Mouse (Mus musculus) CH12.LX (cell line): ENCODE data around the gene Pawr. TPM values are rescaled to one million over a fixed set of nuclear protein-coding genes. Genes with fewer than 3 reads are reported as not detected.

ENCODE experiments used
- DNase-seq: peaks from one replicate; pipeline ENCODE4 v3.0.0-alpha.2; 2013; ENCODE audit errors: extremely low read depth
- H3K27ac ChIP-seq: 2 replicates; pipeline ENCODE4 v1.5.1; 2012; ENCODE audit warnings: low read depth, mild to moderate bottlenecking, control low read depth, moderate library complexity; ENCODE audit not compliant: insufficient read depth
- H3K27me3 ChIP-seq: replicated peaks from 2 replicates; pipeline ENCODE3; 2012; ENCODE audit warnings: inconsistent platforms
- H3K36me3 ChIP-seq, 2 experiments: replicated peaks in 1 of 2; 2 replicates each; pipeline versions ENCODE3 to v1.6.1; 2012; ENCODE audit warnings: inconsistent platforms in 1 of 2, low read length in 1 of 2, mild to moderate bottlenecking in 1 of 2, mixed read lengths in 1 of 2, moderate library complexity in 1 of 2; ENCODE audit not compliant: control insufficient read depth in 1 of 2, insufficient read depth in 1 of 2
- H3K4me1 ChIP-seq, 2 experiments: 2 replicates each; pipeline ENCODE4 v1.6.1; 2012; ENCODE audit warnings: inconsistent platforms in 1 of 2, moderate library complexity in 1 of 2; ENCODE audit not compliant: insufficient read depth in 2 of 2, control insufficient read depth in 1 of 2
- H3K4me2 ChIP-seq: 2 replicates; pipeline ENCODE4 v1.6.1; 2012; ENCODE audit warnings: low read depth, mild to moderate bottlenecking, control low read depth; ENCODE audit not compliant: poor library complexity, insufficient read depth, severe bottlenecking
- H3K4me3 ChIP-seq, 3 experiments: fragments of 150-350 bp in 1 of 3; sonication (generic) in 1 of 3; replicated peaks in 1 of 3; 2 replicates each; pipeline versions ENCODE3 to v1.5.1; 2011 to 2012; ENCODE audit warnings: low read depth in 2 of 3, low read length in 2 of 3, mild to moderate bottlenecking in 2 of 3, moderate library complexity in 2 of 3, control low read depth in 1 of 3, improper control_type of control experiment in 1 of 3, inconsistent platforms in 1 of 3, mixed read lengths in 1 of 3; ENCODE audit not compliant: poor library complexity in 1 of 3
- H3K79me2 ChIP-seq: replicated peaks from 2 replicates; pipeline ENCODE4 v1.6.1; 2012; ENCODE audit warnings: mild to moderate bottlenecking, moderate library complexity; ENCODE audit not compliant: control insufficient read depth, poor library complexity, insufficient read depth, severe bottlenecking; ENCODE audit errors: extremely low read depth
- H3K9ac ChIP-seq: 2 replicates; pipeline ENCODE4 v1.6.1; 2012; ENCODE audit warnings: low read depth, mild to moderate bottlenecking, control low read depth, moderate library complexity; ENCODE audit not compliant: insufficient read depth
- H3K9me3 ChIP-seq: replicated peaks from 2 replicates; pipeline ENCODE3; 2012; ENCODE audit warnings: low read length, inconsistent platforms, mixed read lengths
- CHD1 ChIP-seq: IDR thresholded peaks from 2 replicates; pipeline ENCODE4 v1.6.1; 2012; ENCODE audit warnings: low read depth, low read length, improper control_type of control experiment, inconsistent platforms
- CHD2 ChIP-seq: IDR thresholded peaks from 2 replicates; pipeline ENCODE4 v1.6.1; 2011; ENCODE audit warnings: low read length, improper control_type of control experiment
- E2F4 ChIP-seq: IDR thresholded peaks from 2 replicates; pipeline ENCODE4 v1.6.1; 2011; ENCODE audit warnings: low read depth, low read length, improper control_type of control experiment; ENCODE audit not compliant: insufficient replicate concordance
- EP300 ChIP-seq: IDR thresholded peaks from 2 replicates; pipeline ENCODE4 v1.6.1; 2011; ENCODE audit warnings: low read length, improper control_type of control experiment
- ETS1 ChIP-seq: conservative IDR thresholded peaks from 2 replicates; pipeline ENCODE4 v1.6.1; 2012; ENCODE audit warnings: low read depth, mild to moderate bottlenecking, inconsistent platforms, low read length, improper control_type of control experiment, moderate library complexity
- IRF4 ChIP-seq: IDR thresholded peaks from 2 replicates; pipeline ENCODE4 v1.6.1; 2014; ENCODE audit warnings: low read depth, mild to moderate bottlenecking, inconsistent platforms, low read length, improper control_type of control experiment
- JUND ChIP-seq: conservative IDR thresholded peaks from 2 replicates; pipeline ENCODE4 v1.6.1; 2011; ENCODE audit warnings: low read depth, low read length, improper control_type of control experiment
- MAFK ChIP-seq: IDR thresholded peaks from 2 replicates; pipeline ENCODE4 v1.6.1; 2011; ENCODE audit warnings: low read length, improper control_type of control experiment; ENCODE audit not compliant: insufficient replicate concordance
- MAX ChIP-seq: IDR thresholded peaks from 2 replicates; pipeline ENCODE4 v1.6.1; 2011; ENCODE audit warnings: low read length, improper control_type of control experiment
- MAZ ChIP-seq: IDR thresholded peaks from 2 replicates; pipeline ENCODE4 v1.6.1; 2012; ENCODE audit warnings: low read depth, mild to moderate bottlenecking, inconsistent platforms, low read length, improper control_type of control experiment, moderate library complexity
- MXI1 ChIP-seq: IDR thresholded peaks from 2 replicates; pipeline ENCODE4 v1.6.1; 2011; ENCODE audit warnings: mild to moderate bottlenecking, low read depth, low read length, improper control_type of control experiment
- MYC ChIP-seq: IDR thresholded peaks from 2 replicates; pipeline ENCODE4 v1.6.1; 2011; ENCODE audit warnings: low read depth, mild to moderate bottlenecking, improper control_type of control experiment, low read length
- NRF1 ChIP-seq: IDR thresholded peaks from 2 replicates; pipeline ENCODE4 v1.6.1; 2014; ENCODE audit warnings: low read depth, mild to moderate bottlenecking, inconsistent platforms, low read length, improper control_type of control experiment, moderate library complexity
- POLR2AphosphoS2 ChIP-seq: IDR thresholded peaks from 2 replicates; pipeline ENCODE4 v1.6.1; 2011; ENCODE audit warnings: low read depth, low read length, improper control_type of control experiment
- RAD21 ChIP-seq: IDR thresholded peaks from 2 replicates; pipeline ENCODE4 v1.6.1; 2011; ENCODE audit warnings: low read depth, mild to moderate bottlenecking, low read length, improper control_type of control experiment, moderate library complexity
- SIN3A ChIP-seq: IDR thresholded peaks from 2 replicates; pipeline ENCODE4 v1.6.1; 2012; ENCODE audit warnings: low read length, improper control_type of control experiment, inconsistent platforms
- TBP ChIP-seq: conservative IDR thresholded peaks from 2 replicates; pipeline ENCODE4 v1.6.1; 2011; ENCODE audit warnings: low read depth, low read length, improper control_type of control experiment
- UBTF ChIP-seq: IDR thresholded peaks from 2 replicates; pipeline ENCODE4 v1.6.1; 2012; ENCODE audit warnings: low read depth, mild to moderate bottlenecking, inconsistent platforms, low read length, improper control_type of control experiment, moderate library complexity
- USF1 ChIP-seq: IDR thresholded peaks from 2 replicates; pipeline ENCODE4 v1.6.1; 2014; ENCODE audit warnings: low read depth, mild to moderate bottlenecking, inconsistent platforms, low read length, improper control_type of control experiment
- USF2 ChIP-seq: conservative IDR thresholded peaks from 2 replicates; pipeline ENCODE4 v1.6.1; 2011; ENCODE audit warnings: low read depth, low read length, improper control_type of control experiment
- ZC3H11A ChIP-seq: IDR thresholded peaks from 2 replicates; pipeline ENCODE4 v1.6.1; 2012; ENCODE audit warnings: low read depth, mild to moderate bottlenecking, inconsistent platforms, low read length, improper control_type of control experiment
- ZNF384 ChIP-seq: IDR thresholded peaks from 2 replicates; pipeline ENCODE4 v1.6.1; 2012; ENCODE audit warnings: low read depth, low read length, improper control_type of control experiment, inconsistent platforms
- dilution Hi-C: fragments of 300-500 bp; cut with MboI; formaldehyde crosslinking; loops from 2 replicates; pipeline ENCODE4 v1.14.3; 2020; ENCODE audit warnings: low sequenced_read_pairs; ENCODE audit not compliant: extremely low pct_unique_long_range_greater_than_20kb, extremely low pct_ligation_motif_present
- in situ Hi-C: fragments of 300-500 bp; cut with MboI; formaldehyde crosslinking; loops from 3 replicates; pipeline ENCODE4 v1.14.3; 2019; ENCODE audit warnings: low sequenced_read_pairs, low pct_ligation_motif_present, low pct_unique_long_range_greater_than_20kb, mixed read lengths
- polyA plus RNA-seq: library from polyadenylated mRNA; unstranded; fragments of >175 nt; gene quantifications from 2 replicates; pipeline ENCODE4 v1.2.1, GENCODE M21; 2012; ENCODE audit warnings: low read depth; ENCODE audit not compliant: insufficient read length
- total RNA-seq, 2 experiments: library from RNA; depleted of rRNA; stranded (reverse); fragments of 300-350 nt in 1 of 2; fragments of >200 nt in 1 of 2; gene quantifications; 2 replicates each; pipeline ENCODE4 v1.2.3; 2012 to 2014

The Pawr gene
- total and polyA plus RNA-seq, 3 experiments = not detected

- DNase-seq = no peak
- no peak for TF ChIP-seq UBTF
- no peak for TF ChIP-seq MYC
- no peak for TF ChIP-seq USF1
- no peak for TF ChIP-seq ZNF384
- no peak for TF ChIP-seq SIN3A
- no peak for TF ChIP-seq USF2
- no peak for TF ChIP-seq ETS1
- no peak overlapping the region for H3K27ac ChIP-seq
- no peak overlapping the region for H3K9ac ChIP-seq
- no peaks in the 10 kb centered on the region for H3K27me3 ChIP-seq
- H3K79me2 ChIP-seq = no peaks in the 10 kb centered on the region
- dilution Hi-C loops = no loop called here
- H3K4me3 ChIP-seq = no peak overlapping the region
- peaks cover 22% of the 10 kb centered on the region for H3K9me3 ChIP-seq
- in situ Hi-C loops = no loop called here
- no peaks in the 10 kb centered on the region for H3K36me3 ChIP-seq
- no peak overlapping the region; the same call in 1 of the 2 replicates for H3K4me2 ChIP-seq
- no peaks in the 10 kb centered on the region for H3K4me1 ChIP-seq
These were observed 2.9 kb upstream of the Pawr start for GRCm38 (mm10) chr10:108328983-108329382.

GRCm38 (mm10) chr10:108329771-108330170, 2.1 kb upstream of the Pawr start:
- Histone ChIP-seq H3K27ac (no peak overlapping the region), H3K9ac (no peak overlapping the region), H3K4me1 (no peaks in the 10 kb centered on the region), H3K79me2 (no peaks in the 10 kb centered on the region), H3K27me3 (no peaks in the 10 kb centered on the region), H3K4me2 (no peak overlapping the region), H3K36me3 (no peaks in the 10 kb centered on the region), H3K4me3 (no peak overlapping the region), H3K9me3 (peaks cover 19% of the 10 kb centered on the region)
- dilution Hi-C loops (no loop called here), in situ Hi-C loops (no loop called here)
- no peak for DNase-seq
- TF ChIP-seq RAD21 (no peak), SIN3A (no peak), EP300 (no peak), CHD2 (no peak), MAX (no peak), IRF4 (no peak), MAZ (no peak), POLR2AphosphoS2 (no peak), E2F4 (no peak), ZC3H11A (no peak), NRF1 (no peak), MXI1 (no peak), TBP (no peak), MAFK (no peak), JUND (no peak), CHD1 (no peak)
